Mouse (Mus musculus) lung, postnatal 14 days (tissue): ENCODE data around the gene Wsb1.
"Not testable (repeated sequence)": the region's sequence is repeated elsewhere in the genome, so short reads cannot be mapped to it uniquely, and the experiment has no call there.

Source experiments
- DNase-seq: peaks from one replicate; pipeline ENCODE4 v3.0.0; 2021

Wsb1 gene

GRCm38 (mm10) chr11:79260126-79260525 lies 5.7 kb upstream of the Wsb1 start:
- DNase-seq: not testable (repeated sequence)

GRCm38 (mm10) chr11:79258738-79259137 lies 4.3 kb upstream of the Wsb1 start:
- no peak for DNase-seq

DNA sequence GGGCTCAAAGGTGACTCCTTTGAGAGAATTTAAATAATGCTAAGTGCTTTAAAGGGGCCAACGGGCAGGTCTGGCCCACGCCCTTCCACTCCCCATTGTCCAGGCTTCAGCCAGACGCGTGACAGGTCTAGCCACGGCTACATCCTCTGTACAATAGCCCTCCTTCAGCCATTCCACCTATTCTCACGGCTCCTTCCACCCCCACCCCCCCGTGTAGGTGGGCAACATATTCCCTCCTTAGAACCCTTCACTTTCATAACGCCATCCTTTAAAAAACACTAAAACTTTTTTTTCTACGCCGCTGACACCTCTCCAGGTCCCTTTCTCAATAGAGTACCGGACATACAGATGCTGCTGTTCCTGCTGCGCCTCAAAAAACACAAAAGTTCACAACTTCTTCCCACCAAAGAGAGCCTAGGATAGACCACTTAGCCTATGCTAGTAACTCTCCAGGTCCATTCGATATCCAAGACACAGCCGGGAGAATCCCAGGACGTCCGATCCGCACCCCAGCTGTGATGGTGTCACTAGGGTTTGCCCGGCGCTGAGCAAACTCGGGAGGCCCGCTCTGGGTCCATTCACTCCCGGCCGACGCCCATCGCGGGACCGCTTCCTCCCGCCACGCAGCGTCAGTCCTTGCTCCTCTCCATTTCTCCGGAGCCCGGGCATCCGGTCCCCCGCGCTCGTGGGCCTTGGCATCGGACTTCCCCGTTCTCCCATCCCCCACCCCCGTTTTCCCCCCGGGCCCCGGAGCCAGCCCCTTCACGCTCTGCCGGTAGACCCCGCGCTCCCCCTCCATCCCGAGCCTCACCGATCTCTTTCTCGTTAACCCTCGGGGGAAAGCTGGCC lies 705 bp downstream of the Wsb1 start:
- peak; percentile 69 for DNase-seq

GRCm38 (mm10) chr11:79252881-79253541 lies 1.5 kb downstream of the Wsb1 start:
- DNase-seq: peak; percentile 15

GRCm38 (mm10) chr11:79239024-79239423 lies 15.4 kb downstream of the Wsb1 start:
- DNase-seq: no peak

- DNase-seq: peak; percentile 36
These were observed 16.1 kb downstream of the Wsb1 start for GRCm38 (mm10) chr11:79238398-79238752.

DNA sequence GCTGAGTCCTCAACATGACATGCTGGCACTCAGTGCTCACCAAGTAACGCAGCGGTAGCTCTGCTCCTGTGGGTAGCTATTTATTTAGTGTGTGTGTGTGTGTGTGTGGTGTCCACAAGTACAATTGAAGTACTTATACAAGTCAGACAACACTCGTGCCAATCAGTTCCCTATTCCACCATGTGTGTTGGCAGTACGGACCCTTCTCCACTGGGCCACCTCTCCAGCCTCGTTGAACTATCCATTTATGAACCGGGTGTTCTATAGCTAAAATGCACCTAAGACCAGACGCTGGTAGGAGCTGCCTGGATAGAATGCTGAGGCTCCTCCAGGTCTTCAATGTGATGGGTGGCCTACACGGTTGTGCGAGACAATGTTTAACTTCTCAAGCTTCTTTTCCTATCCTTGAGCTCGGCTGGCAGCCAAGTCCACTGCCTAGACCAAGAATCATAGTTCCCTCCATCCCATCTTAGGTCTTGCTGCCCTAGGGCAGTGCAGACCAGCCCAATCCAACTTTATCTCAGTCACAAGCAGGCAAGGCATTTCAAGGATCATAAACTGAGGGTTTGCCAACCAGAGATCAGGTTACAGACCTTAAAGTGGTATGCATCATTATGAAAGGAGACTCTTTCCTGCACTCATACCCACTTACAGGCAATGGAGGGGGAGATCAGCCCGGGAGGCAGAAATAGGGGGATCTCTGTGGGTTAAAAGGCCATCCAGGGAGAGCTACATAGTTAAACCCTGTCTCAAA lies 16.6 kb downstream of the Wsb1 start:
- peak; percentile 40 for DNase-seq

- DNase-seq: no peak
These were observed 24.3 kb downstream of the Wsb1 start for GRCm38 (mm10) chr11:79230251-79230570.

DNA sequence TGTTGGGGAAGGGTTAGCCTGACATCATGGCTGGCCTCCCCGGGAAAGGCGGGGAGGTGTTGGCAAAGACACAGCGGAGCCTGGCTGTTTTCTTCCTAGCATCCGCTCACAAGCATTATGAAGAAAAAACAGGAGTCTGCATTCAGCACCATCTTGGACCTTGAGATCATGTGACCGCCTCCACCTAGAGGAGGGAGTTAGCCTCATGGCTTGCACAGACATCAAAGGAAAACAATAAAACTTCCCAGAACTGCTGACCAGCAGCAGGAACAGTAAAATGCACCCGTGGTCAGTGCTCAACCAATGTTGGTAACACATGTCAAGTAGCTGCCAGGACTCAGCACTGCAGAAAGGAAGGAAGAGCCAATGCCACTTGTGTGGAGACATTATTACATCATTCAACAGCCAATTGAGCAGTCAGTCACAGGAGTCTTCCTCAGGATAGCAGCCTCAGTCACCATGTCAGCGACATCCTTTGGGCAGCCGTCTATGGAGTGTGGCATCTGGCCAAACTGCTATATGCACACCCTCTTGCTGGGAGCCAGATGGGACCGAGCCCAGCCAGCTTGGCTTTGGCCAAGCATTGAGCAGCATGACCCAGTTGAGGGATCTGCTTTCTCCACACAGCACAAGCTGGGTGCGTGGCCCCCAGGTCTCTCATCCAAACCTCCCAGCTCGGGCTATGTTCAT lies 24.8 kb downstream of the Wsb1 start:
- peak; percentile 27 for DNase-seq

DNA sequence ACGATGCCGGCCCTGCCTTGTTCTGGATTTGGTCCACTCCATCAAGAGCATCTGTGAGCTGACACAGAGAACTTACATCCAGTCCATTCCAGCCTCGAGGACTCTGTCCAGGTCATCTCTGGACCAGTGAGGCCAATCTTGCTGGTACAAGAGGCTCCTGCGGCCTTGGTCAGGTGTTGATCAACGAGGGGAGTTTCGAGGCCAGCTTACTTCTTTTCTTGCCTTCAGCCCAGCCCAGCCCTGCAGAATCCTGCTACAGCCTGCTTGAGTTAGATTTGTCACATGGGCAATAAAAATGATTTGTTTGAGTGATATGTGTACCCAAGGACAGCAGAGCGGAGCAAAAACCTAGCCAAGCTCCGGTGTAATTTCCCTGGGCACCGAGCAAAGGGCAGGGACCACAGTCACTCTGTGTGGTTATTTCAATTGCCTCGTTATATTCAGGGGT lies 25.4 kb downstream of the Wsb1 start:
- no peak for DNase-seq

DNA sequence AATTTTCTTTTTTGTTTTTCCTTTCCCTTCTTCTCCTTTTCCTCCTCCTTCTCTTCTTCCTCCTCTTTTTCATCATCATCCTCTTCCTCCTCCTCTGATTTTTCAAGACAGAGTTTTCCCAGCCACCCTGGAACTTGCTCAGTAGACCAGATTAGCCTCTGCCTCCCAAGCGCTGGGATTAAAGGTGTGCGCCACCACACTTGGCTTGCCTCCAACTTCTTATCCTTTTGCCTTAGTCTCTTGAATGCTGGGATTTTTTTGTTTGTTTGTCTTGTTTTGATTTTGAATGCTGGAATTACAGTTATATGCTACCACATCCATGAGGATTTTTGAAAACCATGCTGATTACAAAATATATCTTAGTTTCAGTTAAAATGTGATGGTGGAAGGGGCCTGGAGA lies 26.4 kb downstream of the Wsb1 start:
- no peak for DNase-seq

DNA sequence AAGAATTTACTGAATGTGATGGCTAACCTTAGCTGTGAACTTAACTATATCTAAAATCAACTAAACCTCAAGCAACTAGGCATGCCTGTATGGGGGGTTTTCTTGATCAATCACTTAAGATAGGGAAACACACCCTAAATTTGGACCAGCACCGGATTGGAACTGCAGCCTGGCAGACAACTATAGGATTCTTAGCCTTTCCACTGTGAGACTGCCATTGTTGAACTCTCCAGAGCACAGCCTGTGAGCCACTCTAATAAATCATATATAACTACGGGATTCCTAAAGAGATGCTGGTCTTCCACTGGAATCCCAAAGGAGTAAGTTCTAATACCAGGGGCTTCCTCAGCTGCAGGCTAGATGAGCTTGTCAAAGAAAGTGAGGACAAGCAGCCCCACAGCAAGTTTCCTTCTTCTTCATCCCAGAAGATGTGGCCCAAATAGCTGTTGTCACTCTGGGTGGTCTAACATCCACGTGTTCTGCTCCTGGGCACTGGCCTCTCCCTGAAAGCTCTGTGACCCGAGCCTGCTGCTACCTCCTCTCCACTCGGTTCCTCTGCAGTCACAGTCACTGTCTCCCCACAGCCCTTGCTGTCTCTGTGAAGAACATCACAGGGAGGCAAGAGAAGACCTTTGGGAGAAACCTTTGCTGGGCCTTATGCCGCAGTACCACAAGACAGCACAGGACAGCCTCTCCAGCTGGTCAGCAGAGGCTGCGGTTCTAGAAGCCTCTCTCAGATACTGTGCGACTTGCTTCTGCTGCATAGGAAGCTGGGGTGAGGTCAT lies 28.9 kb downstream of the Wsb1 start:
- no peak for DNase-seq

- DNase-seq: peak; percentile 93
These were observed 29.8 kb downstream of the Wsb1 start for GRCm38 (mm10) chr11:79224562-79225280.

- DNase-seq: peak; percentile 35
These were observed 31.1 kb downstream of the Wsb1 start for GRCm38 (mm10) chr11:79223420-79223819.

- DNase-seq: no peak
These were observed 31.8 kb downstream of the Wsb1 start for GRCm38 (mm10) chr11:79222661-79223060.

GRCm38 (mm10) chr11:79221641-79222040 lies 32.8 kb downstream of the Wsb1 start:
- no peak for DNase-seq

- DNase-seq: no peak
These were observed 35.4 kb downstream of the Wsb1 start for GRCm38 (mm10) chr11:79218936-79219626.

- no peak for DNase-seq
These were observed 36.4 kb downstream of the Wsb1 start for GRCm38 (mm10) chr11:79218061-79218460.

GRCm38 (mm10) chr11:79217133-79217532 lies 37.3 kb downstream of the Wsb1 start:
- no peak for DNase-seq

GRCm38 (mm10) chr11:79215539-79215938 lies 38.9 kb downstream of the Wsb1 start:
- DNase-seq: no peak

DNA sequence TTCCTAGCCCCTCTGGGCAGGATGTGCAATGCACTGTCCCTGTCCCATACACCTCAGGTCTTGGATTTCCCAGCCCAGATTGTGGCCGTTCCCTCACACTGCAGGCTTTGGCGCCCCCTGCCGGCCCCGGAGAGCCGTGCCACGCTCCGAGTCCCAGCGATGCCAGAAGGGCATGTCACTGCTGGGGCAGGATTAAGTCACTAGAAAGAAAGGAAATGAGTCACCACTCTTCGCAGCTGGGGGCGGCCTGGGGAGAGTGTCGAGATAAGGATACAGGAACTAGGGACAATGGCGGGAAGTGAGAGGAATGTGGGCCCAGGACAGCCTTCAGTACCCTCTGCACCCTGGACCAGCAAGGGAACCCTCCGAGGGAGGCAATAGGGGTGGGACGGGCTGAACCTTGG lies 40.5 kb downstream of the Wsb1 start:
- DNase-seq: peak; percentile 97
